Mouse (Mus musculus): ENCODE data around the gene Fbll1. TPM values are rescaled to one million over a fixed set of nuclear protein-coding genes. Genes with fewer than 3 reads are reported as not detected.
"Not testable (repeated sequence)": the region's sequence is repeated elsewhere in the genome, so short reads cannot be mapped to it uniquely, and the experiment has no call there.

The Fbll1 gene
- polyA plus RNA-seq, 1 experiment from 2014 or later = 0.77 TPM

GRCm38 (mm10) chr11:35827714-35828113 lies 29.0 kb upstream of the Fbll1 start:
- Histone ChIP-seq H3K4me1 (replicated peaks) (no peaks in the 10 kb centered on the region), H3K4me3 (replicated peaks) (no peak overlapping the region), H3K9me3 (no peaks in the 10 kb centered on the region), H3K9ac (no peak overlapping the region), H3K4me2 (replicated peaks) (no peak overlapping the region), H3K36me3 (peaks cover 49% of the 10 kb centered on the region), H3K27me3 (replicated peaks) (no peaks in the 10 kb centered on the region), H3K27ac (no peak overlapping the region)
- 89% methylated on average over 6 of the region's 6 CpGs for WGBS
- ATAC-seq = no peak

- Histone ChIP-seq H3K27ac (no peak overlapping the region), H3K9me3 (no peaks in the 10 kb centered on the region), H3K4me1 (replicated peaks) (no peaks in the 10 kb centered on the region), H3K9ac (no peak overlapping the region), H3K4me3 (replicated peaks) (no peak overlapping the region), H3K36me3 (peaks cover 61% of the 10 kb centered on the region), H3K4me2 (replicated peaks) (no peak overlapping the region), H3K27me3 (replicated peaks) (no peaks in the 10 kb centered on the region)
- ATAC-seq = no peak
- WGBS = 86% methylated on average over 12 of the region's 12 CpGs
Measured at GRCm38 (mm10) chr11:35816316-35816715, 17.6 kb upstream of the Fbll1 start.

- peak; percentile 56 for ATAC-seq
- H3K36me3 ChIP-seq = peaks cover 58% of the 10 kb centered on the region
- WGBS = 76% methylated on average over 10 of the region's 10 CpGs
Measured at GRCm38 (mm10) chr11:35811458-35811857, 12.8 kb upstream of the Fbll1 start.

GRCm38 (mm10) chr11:35801332-35801731 lies 2.6 kb upstream of the Fbll1 start:
- H3K9me3 ChIP-seq = no peaks in the 10 kb centered on the region
- 79% methylated on average over 5 of the region's 5 CpGs for WGBS
- no peak overlapping the region for H3K4me2 ChIP-seq (replicated peaks)
- peaks cover 12% of the 10 kb centered on the region for H3K4me1 ChIP-seq (replicated peaks)
- no peak overlapping the region for H3K4me3 ChIP-seq (replicated peaks)
- H3K9ac ChIP-seq = no peak overlapping the region
- H3K27ac ChIP-seq = no peak overlapping the region
- no peak for ATAC-seq
- no peaks in the 10 kb centered on the region for H3K36me3 ChIP-seq
- peaks cover 33% of the 10 kb centered on the region for H3K27me3 ChIP-seq (replicated peaks)

More at GRCm38 (mm10) chr11:35811458-35811857, 12.8 kb upstream of the Fbll1 start:
- Histone ChIP-seq H3K27ac (no peak overlapping the region), H3K9ac (no peak overlapping the region), H3K4me3 (replicated peaks) (no peak overlapping the region), H3K27me3 (replicated peaks) (no peaks in the 10 kb centered on the region), H3K4me1 (replicated peaks) (no peaks in the 10 kb centered on the region), H3K9me3 (no peaks in the 10 kb centered on the region), H3K4me2 (replicated peaks) (no peak overlapping the region)

- peak; percentile 47; the same call in 1 of the 2 replicates for ATAC-seq
- Histone ChIP-seq H3K4me2 (replicated peaks) (peak overlapping the region; percentile 60), H3K36me3 (no peaks in the 10 kb centered on the region), H3K4me3 (replicated peaks) (peak overlapping the region; percentile 36), H3K9me3 (no peaks in the 10 kb centered on the region), H3K27ac (no peak overlapping the region), H3K4me1 (replicated peaks) (peaks cover 12% of the 10 kb centered on the region), H3K9ac (no peak overlapping the region), H3K27me3 (replicated peaks) (peaks cover 49% of the 10 kb centered on the region)
- 3% methylated on average over 23 of the region's 23 CpGs for WGBS
Measured at GRCm38 (mm10) chr11:35798495-35798820, 226 bp downstream of the Fbll1 start.

- Histone ChIP-seq H3K4me3 (replicated peaks) (peak overlapping the region; percentile 36), H3K27me3 (replicated peaks) (peaks cover 49% of the 10 kb centered on the region), H3K9me3 (no peaks in the 10 kb centered on the region), H3K4me2 (replicated peaks) (peak overlapping the region; percentile 60), H3K4me1 (replicated peaks) (peaks cover 12% of the 10 kb centered on the region), H3K27ac (no peak overlapping the region), H3K36me3 (no peaks in the 10 kb centered on the region), H3K9ac (no peak overlapping the region)
- ATAC-seq = peak; percentile 49; the same call in 1 of the 2 replicates
- WGBS = 6% methylated on average over 70 of the region's 86 CpGs
Measured at GRCm38 (mm10) chr11:35797751-35798494, 761 bp downstream of the Fbll1 start.

GRCm38 (mm10) chr11:35792800-35793199 lies 5.9 kb downstream of the Fbll1 start:
- H3K4me3 ChIP-seq (replicated peaks); H3K9me3 ChIP-seq; H3K36me3 ChIP-seq; H3K27ac ChIP-seq; H3K4me2 ChIP-seq (replicated peaks); H3K9ac ChIP-seq; H3K4me1 ChIP-seq (replicated peaks); ATAC-seq: not testable (repeated sequence)
- 77% methylated on average over 5 of the region's 5 CpGs for WGBS
- H3K27me3 ChIP-seq (replicated peaks) = peaks cover 31% of the 10 kb centered on the region

- H3K36me3 ChIP-seq = peaks cover 24% of the 10 kb centered on the region
- 83% methylated on average over 2 of the region's 2 CpGs for WGBS
- no peak overlapping the region for H3K4me2 ChIP-seq (replicated peaks)
- no peaks in the 10 kb centered on the region for H3K27me3 ChIP-seq (replicated peaks)
- H3K27ac ChIP-seq = no peak overlapping the region
- no peaks in the 10 kb centered on the region for H3K9me3 ChIP-seq
- no peak for ATAC-seq
- H3K9ac ChIP-seq = no peak overlapping the region
- H3K4me1 ChIP-seq (replicated peaks) = no peaks in the 10 kb centered on the region
- H3K4me3 ChIP-seq (replicated peaks) = no peak overlapping the region
Measured at GRCm38 (mm10) chr11:35788443-35788842, 10.2 kb downstream of the Fbll1 start.

- H3K4me2 ChIP-seq (replicated peaks) = no peak overlapping the region
- H3K4me3 ChIP-seq (replicated peaks) = no peak overlapping the region
- 95% methylated on average over 4 of the region's 4 CpGs for WGBS
- ATAC-seq = no peak
- H3K9me3 ChIP-seq = no peaks in the 10 kb centered on the region
- no peak overlapping the region for H3K9ac ChIP-seq
- H3K4me1 ChIP-seq (replicated peaks) = no peaks in the 10 kb centered on the region
- no peaks in the 10 kb centered on the region for H3K27me3 ChIP-seq (replicated peaks)
- H3K36me3 ChIP-seq = peaks cover 42% of the 10 kb centered on the region
- H3K27ac ChIP-seq = no peak overlapping the region
Measured at GRCm38 (mm10) chr11:35784537-35784936, 14.1 kb downstream of the Fbll1 start.

GRCm38 (mm10) chr11:35784002-35784401 lies 14.7 kb downstream of the Fbll1 start:
- WGBS = 74% methylated on average over 3 of the region's 3 CpGs
- H3K36me3 ChIP-seq = peaks cover 47% of the 10 kb centered on the region

GRCm38 (mm10) chr11:35783038-35783437 lies 15.6 kb downstream of the Fbll1 start:
- Histone ChIP-seq H3K4me1 (replicated peaks) (no peaks in the 10 kb centered on the region), H3K27ac (no peak overlapping the region), H3K4me2 (replicated peaks) (no peak overlapping the region), H3K9me3 (no peaks in the 10 kb centered on the region), H3K9ac (no peak overlapping the region), H3K36me3 (peaks cover 48% of the 10 kb centered on the region), H3K27me3 (replicated peaks) (no peaks in the 10 kb centered on the region), H3K4me3 (replicated peaks) (no peak overlapping the region)
- WGBS = 90% methylated on average over 5 of the region's 5 CpGs
- ATAC-seq = peak; percentile 58; the same call in 1 of the 2 replicates

More at GRCm38 (mm10) chr11:35784002-35784401, 14.7 kb downstream of the Fbll1 start:
- Histone ChIP-seq H3K4me1 (replicated peaks) (no peaks in the 10 kb centered on the region), H3K9me3 (no peaks in the 10 kb centered on the region), H3K4me2 (replicated peaks) (no peak overlapping the region), H3K9ac (no peak overlapping the region), H3K27me3 (replicated peaks) (no peaks in the 10 kb centered on the region), H3K27ac (no peak overlapping the region), H3K4me3 (replicated peaks) (no peak overlapping the region)
- ATAC-seq = no peak

GRCm38 (mm10) chr11:35782444-35782843 lies 16.2 kb downstream of the Fbll1 start:
- no peak overlapping the region for H3K4me3 ChIP-seq (replicated peaks)
- H3K4me1 ChIP-seq (replicated peaks) = no peaks in the 10 kb centered on the region
- no peak overlapping the region for H3K27ac ChIP-seq
- no peaks in the 10 kb centered on the region for H3K9me3 ChIP-seq
- H3K4me2 ChIP-seq (replicated peaks) = no peak overlapping the region
- peaks cover 48% of the 10 kb centered on the region for H3K36me3 ChIP-seq
- WGBS = 98% methylated on average over 3 of the region's 3 CpGs
- no peak overlapping the region for H3K9ac ChIP-seq
- no peaks in the 10 kb centered on the region for H3K27me3 ChIP-seq (replicated peaks)
- no peak for ATAC-seq

GRCm38 (mm10) chr11:35780336-35780735 lies 18.3 kb downstream of the Fbll1 start:
- ATAC-seq = no peak
- H3K4me1 ChIP-seq (replicated peaks) = no peaks in the 10 kb centered on the region
- H3K27ac ChIP-seq = no peak overlapping the region
- H3K4me2 ChIP-seq (replicated peaks) = no peak overlapping the region
- peaks cover 50% of the 10 kb centered on the region for H3K36me3 ChIP-seq
- H3K9me3 ChIP-seq = no peaks in the 10 kb centered on the region
- no peaks in the 10 kb centered on the region for H3K27me3 ChIP-seq (replicated peaks)
- H3K4me3 ChIP-seq (replicated peaks) = no peak overlapping the region
- no peak overlapping the region for H3K9ac ChIP-seq
- WGBS = 89% methylated on average over 3 of the region's 3 CpGs

Data from intestine, embryonic 15.5 days (tissue).